Mouse (Mus musculus) CD4-positive, CD25-positive, alpha-beta regulatory T cell, adult 2 months (primary cell): ENCODE measurements around the gene Iqgap2.

Experiments
- DNase-seq: peaks from one replicate; pipeline ENCODE4 v3.0.0-alpha.2; 2012; ENCODE audit warnings: low read depth, low spot score

Gene Iqgap2

DNA sequence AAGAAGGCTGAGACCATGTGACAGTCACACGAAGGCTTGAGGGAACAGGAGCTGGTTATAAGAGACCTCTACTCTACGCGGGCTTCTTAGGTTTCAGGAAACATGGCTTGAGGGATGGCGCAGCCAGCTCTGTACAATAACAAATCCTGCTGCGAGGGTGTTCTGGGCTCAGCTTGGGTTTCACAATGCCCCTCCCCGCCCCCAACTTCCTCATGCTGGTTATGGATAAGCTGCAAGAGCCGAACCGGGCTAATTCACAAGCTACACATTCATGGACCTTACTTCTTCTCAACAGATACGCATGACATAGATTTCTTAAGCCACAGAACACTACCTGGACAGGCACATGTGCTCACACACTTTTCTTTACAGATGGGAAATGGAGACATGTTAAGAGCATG, 113.0 kb downstream of the Iqgap2 start:
- no peak for DNase-seq

DNA sequence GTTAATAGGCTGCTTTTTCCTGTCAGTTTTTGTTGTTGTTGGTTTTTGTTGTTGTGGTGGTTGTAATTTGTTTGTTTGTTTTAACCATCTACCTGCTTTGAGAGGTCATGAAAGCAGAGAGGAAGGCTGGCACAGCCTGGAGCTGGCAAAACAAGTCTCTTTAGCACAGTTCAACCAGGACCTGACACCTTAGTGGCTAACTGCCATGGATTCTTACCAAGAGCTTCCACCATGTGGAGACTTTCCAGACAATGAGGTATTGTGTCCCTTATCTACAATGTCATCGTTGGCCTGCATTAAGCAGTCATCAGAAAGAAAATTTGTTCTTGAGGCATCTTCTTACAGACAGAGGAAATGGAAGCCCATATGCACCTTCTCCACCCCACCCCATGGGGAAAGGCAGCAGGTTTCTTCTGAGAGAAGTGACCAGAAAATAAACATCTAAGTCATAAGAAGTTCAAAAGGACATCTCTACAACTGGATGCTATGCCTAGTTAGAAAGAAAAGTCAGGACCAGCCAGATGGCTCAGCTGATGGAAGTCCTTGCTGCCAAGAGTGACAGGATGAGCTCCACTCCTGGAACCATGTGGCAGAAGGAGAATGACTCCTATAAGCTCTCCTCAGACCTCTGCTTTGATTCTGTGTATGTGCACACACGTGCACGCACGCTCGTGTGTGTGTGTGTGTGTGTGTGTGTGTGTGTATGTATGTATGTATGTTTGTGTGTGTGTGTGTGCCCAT, 113.9 kb downstream of the Iqgap2 start:
- DNase-seq: no peak

DNA sequence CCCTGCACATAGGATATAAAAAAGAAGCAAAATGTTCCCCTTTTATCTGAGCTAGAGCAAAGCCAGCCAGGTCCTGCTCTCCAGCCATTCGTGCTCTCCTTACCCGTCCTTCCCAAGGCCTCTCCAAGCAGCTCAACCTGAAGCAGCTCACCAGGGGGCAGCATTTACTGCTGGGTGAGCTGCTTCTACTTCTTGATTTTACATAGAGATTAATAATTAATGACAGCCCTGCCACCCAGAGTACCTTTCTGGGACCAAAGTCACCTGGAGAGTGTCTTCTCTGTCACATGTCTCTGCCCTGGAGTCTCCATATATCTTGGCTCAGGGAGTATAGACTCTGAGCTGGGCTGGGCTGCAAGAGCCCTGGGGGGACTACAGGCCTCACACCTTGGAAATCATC, 114.5 kb downstream of the Iqgap2 start:
- DNase-seq: peak; percentile 71

DNA sequence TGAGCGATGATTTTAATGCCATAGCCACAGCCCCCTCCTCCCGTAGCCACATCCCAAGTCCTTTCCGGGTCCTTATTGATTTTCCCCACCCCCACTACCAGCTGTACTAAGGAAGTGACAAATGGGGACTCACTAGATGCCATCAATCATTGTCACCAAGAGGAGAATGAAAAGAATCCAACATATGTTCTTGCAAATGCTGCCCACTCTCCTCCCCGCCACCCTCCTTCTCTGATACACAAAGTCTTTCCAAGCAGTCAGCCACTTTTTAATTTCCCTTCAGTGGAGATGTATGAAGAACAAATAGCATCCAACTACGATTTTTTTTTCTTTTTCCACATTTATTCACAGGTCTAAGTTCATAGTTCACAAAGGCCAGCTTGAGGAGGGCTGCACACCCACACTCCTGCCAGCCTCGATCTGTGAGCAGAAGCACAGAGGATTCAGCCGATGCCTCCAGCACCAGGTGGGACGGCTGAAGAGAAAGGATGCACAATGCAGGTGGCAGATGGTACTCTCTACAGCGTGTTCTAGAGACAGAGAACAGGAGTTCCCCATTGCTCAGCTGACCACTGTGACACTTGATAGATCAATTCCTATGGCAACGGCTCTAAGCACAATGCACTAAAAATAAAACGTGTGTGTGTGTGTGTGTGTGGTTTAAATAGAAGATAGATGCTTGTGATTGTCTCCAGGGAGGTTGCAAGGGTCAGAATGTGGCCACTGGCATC, 116.6 kb downstream of the Iqgap2 start:
- DNase-seq: no peak

DNA sequence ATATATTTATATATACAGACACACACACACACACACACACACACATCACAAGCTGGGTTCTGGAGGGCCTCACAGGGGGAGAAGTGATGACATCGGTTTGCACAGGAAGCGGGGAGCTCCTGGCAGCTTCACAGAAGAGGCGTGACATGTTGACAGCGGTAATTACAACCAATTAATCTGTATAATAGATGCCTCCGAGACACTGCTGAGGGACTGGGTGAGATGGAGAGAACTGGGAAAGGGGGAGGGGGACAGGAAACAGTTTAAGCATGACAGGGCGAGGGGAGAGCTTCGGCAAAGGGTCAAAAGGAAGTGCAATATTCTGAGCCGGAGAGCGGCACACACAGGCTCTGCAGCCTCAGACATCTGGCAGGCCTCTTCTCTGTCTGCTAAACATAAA, 126.7 kb downstream of the Iqgap2 start:
- peak; percentile 72 for DNase-seq

DNA sequence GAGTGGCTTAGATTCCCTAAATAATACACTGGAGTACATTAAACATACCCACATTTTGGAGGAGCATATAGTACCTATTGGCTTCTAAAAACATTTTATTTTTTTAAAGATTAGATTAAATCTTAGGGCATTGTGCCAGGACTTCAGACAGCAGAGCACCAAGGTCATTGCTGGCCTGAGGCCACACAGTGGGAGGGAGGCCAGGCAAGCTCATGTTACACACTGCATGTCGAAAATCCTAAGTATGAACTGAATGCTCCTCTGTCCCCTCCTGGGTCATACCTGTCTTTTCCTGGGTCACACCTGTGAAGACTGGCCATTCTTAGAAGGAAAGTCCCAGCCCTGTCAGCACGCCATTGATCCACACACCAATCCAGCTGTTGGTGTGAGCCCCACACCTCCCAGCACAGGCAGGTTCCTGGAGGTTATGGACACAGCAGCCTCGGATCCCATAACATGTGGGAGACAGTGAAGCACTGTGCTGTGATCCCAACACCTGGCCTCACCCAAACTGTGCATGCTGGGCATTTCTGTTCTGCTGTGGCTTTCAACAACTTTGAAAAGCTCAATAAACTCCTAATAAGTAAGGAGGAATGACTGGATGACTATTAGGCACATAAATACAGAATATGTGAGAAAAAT, 127.7 kb downstream of the Iqgap2 start:
- DNase-seq: no peak

DNA sequence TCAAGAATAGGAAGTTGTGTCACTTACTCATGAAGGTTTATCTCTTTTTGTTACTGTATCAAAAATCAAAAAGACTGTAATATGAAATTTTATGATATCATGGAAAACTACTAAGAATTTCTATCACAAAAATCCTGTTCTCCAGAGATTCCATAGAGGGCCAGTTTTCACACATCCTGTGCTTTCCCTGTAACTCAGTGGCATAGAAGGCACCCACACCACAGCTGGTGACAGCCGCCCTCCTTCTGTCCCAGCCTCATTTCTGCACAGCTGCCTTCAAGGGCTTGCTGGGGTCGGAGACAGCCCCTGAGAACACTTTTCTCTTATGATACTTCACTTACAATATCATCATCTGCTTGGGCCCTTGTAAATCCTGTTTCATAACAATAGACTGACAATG, 131.9 kb downstream of the Iqgap2 start:
- DNase-seq: no peak

DNA sequence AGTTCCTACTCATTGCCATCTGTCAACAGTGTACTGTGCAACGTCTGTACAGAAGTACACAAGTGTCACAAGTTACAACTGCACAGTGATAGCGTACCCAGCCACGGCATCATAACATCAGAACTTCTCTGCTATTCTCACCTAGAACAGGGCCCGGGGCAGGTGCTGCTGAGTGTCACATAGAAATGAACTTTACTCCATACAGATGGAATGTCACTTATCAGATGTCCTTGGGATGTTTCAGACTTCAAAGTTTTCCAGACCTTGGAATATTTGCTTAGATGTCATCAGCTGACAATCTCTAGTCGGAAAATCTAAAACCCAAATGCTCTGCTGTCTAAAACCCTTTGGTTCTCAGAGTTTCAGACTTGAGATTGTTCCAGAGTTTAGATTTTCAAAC, 137.4 kb downstream of the Iqgap2 start:
- DNase-seq: no peak

DNA sequence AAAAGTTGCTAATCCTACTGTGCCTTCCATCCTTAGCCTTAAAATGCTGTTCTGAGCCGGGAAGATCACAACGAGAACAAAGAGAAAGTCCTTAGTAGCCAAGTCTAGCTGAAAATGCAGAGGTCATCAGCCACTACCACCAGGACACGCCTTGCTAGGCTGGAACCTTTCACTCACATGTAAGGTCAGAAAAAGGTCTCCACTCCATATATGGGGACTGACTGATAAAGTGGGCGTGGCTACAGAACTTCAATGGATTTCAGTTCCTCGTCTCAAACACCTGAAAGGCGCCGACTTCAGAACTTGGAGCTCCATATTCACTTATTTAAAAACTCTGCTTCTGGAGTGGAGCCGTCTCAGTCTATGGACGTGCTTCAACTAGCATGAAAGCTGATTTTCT, 139.3 kb downstream of the Iqgap2 start:
- DNase-seq: no peak

DNA sequence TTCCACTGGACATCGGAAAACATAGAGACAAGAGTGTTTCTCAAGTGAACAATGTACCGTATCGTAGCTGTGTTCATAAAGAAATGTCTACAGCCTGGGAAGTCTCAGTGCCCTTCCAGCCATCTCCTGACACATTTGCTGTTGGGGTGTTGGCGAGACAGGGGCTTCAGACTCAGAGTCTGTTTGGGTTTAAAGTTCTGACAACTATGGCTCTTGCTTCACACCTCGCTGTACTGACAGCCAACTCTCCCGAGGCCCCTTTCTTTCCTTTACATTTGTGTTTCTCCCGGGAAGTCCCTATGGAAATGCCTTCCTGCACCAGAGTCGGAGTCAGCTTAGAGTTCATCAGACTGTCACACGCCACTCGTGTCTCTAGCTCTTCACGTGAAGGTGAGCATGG, 144.2 kb downstream of the Iqgap2 start:
- no peak for DNase-seq

DNA sequence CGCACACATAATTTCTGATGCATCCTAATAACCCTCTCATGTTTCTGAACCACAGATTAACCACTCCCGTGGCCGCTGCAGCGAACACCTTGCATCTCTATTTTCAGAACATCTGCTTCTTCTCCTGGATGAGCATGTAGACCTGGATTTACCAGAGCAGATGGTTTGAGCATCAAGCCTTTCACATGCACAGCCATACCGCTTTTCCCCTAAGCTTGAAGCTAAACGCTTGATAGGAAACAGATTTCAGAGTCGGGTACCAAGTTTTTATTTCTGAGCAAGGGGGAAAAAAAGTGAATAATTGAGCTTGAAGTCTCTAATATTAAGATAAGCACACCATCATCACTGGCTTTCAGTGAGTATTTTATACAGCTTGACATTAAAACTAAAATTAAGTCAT, 144.6 kb downstream of the Iqgap2 start:
- no peak for DNase-seq

DNA sequence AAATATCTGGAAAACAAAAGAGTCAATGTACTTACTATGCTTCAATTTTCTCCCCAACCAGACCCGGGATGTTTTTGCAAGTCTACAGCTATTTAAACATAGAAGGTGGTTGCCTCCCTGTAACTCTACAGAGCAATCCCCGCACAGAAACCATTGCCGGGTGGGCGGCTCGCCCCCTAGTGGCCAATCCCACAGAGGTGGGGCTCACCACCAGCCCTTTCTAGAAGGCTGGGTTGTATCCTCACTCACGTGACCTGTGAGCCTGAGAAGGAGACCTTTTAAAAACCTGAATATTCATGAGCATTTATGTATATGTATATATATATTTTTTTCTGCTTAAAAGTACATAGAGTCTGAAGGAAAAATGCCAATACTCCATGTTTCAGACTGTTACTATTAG, 145.2 kb downstream of the Iqgap2 start:
- peak; percentile 63 for DNase-seq

DNA sequence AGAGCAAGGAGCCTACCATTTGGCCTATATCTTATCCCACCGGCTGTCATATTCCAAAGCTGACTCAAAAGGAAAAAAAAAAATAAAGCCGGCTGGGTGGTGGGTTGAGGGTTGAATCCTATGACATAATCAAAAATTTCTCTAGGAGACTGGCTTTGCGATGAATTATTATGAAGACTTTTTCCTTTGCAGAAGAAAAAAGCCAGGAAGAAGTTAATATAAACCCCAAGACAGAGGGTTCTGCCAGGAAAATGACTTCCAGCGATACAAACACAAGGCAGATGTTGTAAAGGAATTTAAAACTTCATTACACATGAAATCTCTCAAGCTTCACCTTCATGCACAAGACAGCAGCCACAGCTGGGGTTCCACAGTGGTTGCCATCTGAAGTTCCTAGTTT, 146.3 kb downstream of the Iqgap2 start:
- DNase-seq: no peak

DNA sequence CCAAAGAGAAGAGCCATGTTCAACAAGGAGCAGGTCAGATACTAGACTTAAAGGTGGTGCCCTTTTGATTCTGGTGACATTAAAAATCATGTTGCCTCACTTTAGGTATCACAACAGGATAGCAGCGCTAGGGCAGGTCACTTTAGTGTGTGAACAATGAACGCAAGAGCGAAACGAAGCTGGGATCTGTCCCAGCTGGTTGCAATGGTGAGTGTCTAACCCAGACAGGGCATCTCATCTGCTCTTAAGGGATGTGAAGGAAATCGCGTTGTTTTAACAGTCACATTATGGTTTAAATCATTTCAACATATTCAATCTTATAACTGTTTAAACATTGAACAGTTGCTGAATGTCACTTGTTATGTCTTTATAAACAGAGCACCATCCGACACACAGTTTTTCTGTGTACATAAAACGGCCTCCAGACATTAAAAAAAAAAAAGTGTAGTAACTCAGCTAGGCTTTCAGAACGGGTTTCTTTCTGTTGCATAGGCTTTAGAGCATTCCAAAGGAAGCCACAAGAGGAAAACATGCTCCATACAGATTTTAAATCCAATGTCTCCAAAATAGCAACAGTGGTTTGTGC, 148.7 kb downstream of the Iqgap2 start:
- no peak for DNase-seq

DNA sequence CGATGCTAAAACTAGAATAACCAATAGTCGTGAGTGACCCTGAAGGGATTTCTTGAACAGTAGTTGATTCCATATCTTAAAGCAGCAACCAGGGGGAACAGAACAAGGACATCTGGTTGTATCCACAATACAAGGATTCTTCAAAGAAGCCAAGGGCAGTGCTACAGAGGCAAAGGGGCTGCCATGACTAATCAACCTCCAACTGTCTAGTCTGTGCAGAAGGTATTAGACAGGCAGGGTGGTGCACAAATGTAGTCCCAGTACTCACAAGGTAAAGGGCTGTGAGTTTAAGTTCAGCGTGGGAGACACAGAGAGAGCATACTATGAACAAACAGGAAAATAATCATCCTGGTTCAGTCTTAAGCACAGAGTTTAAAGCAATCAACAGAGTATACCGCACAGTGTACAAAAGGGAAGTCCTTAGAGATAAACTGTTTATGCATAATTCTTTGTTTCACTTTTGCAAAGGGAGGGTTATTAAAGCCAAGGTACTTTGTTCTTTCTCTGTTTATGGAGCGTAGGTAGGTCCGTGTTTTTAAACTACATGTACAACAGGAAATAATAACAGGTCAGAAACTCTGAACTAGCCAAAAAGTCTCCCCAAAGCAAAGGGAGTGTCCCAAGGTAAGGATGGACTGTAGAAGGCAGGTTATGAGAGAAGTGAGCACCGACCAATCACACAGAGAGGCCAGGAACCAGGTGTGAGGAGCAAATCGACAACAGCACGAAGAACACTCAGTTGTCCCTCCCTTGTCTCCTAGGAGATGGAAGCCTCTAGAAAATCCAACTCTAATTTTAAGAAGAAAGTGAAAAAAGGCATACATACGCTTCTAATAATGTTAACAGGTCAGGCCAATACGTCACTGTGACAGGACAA, 149.7 kb downstream of the Iqgap2 start:
- DNase-seq: peak; percentile 33

DNA sequence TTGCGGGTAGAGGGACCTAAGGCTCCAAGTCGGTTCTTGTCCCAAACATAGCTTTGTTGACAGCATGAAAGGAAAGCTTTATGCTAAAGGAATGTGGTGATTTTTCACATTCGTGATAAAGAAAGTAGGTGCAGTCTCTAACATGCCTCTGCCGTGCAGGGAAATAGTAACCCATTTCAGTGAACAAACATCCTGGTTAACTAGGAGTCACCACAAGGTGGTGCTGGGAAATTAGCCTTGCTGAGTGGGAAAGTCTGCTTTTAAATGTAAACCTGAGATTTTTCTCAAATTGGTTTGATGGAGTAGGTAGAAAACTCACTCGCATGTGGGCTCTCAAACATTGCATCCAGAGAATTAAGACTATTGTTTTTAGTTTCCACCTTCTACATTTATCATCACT, 152.1 kb downstream of the Iqgap2 start:
- DNase-seq: peak; percentile 45

DNA sequence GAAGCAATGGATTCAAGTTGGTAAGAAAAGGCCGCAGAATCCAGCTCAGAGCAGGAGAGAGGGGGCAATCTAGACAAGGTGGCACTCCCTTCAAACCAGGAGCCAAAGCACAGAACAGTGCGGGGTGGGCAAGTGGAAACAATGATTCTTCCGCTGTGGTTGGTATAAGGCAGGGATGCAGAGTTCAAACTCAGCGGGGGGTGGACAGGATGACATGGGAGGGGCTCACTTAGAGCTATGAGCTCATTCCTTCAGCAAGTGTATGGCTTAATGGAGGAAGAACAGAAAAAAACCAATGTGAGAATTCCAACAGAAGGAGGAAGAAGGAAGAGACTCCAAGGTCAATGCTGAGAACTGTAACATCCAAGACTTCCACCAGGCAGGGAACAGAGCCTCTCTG, 161.2 kb downstream of the Iqgap2 start:
- DNase-seq: no peak

DNA sequence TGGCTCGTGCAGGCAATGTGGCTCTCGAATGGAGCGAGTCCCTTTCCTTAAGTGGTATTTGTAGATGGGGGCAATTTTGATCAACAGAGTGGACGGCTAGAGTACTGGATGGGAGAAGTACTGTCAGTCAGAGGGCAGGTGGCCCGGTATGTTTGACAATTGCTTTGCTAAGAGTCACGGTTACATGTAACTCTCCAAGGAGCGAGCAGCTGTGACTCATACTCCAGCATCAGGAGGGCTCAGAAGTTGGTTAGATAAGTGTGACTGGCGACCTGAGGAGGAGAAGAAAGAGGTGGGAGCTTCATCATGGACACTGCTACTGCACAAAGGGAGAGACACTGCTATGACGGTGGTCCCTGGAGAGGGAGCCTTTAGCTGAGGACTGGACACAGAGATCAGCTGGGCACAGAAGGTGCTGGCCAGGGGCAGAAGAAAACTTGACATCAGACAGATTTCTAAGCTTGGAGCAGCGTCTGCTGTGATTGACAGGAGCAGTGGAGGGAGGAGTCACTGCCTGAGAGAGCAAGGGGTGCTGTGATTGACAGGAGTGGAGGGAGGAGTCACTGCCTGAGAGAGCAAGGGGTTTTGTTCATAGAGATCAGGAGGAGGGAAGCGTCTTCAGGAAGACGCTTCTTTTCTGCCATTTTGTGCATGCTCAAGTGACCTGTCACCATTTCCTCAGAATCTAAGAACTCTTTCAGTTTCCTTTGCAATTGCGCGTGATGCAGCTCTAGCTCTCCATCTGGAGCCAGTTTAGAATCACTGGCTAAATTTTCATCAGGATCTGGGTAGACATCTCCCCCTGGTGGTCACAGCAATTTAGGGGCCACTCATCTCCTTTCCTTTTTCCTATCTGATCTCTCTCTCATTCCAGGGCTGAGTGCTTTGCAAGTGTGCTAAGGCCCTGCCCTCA, 172.1 kb downstream of the Iqgap2 start:
- DNase-seq: peak; percentile 86

DNA sequence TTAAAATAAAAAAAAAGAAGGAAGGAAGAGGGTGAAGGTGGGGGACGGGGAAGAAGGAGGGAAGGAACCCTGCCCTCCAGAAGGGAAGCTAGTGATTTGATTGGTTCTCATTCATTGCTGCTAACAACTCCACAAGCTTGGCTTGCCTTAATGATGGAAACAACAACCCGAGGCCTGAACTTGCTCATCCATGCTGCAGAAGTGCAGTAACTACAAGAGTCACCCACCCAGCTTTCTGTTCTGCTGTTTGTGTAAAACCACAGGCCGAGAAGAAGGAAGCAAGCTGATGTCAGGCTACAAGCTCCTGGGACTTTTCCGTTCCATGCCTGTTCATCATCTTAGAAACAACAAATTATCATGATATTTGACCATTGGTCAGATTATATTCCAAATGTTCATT, 176.4 kb downstream of the Iqgap2 start:
- no peak for DNase-seq

DNA sequence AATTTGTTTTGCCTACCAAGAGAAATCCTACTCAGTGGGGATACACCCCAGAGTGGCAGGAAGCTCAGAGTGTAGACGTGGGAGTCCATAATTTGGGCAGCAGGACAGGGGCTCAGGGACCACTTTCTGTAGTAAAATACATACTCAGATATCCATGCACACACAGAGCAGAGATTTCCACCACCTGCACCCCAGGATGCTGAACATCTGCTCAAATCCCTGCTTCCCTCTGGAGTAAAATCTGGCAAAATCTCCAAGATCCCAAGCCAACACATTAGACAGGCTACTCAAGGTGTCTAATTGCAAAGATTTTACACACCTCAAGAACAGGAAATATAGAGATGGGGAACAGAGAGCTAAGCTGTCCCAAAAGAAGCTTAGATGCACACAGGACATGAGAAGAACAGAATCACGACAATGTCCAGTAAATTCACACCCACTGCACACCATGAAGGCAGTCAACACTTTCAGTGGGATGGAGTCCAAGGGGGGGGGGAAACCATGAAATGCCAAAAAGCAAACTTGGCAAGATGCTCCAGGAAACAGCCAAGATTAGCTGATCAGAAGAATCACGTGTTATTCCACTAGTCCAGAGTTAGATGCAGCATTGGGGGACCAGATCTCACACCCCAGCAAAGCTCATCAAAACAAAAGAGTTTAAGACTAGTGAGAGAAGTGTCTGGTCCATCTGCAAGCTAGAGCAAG, 177.3 kb downstream of the Iqgap2 start:
- no peak for DNase-seq
